Mouse (Mus musculus): ENCODE data around the gene Gm4297. TPM values are rescaled to one million over a fixed set of nuclear protein-coding genes. Genes with fewer than 3 reads are reported as not detected.
"Not testable (repeated sequence)": the region's sequence is repeated elsewhere in the genome, so short reads cannot be mapped to it uniquely, and the experiment has no call there.

Gm4297 gene
- polyA plus RNA-seq (2014; fragmentation: Nextera tagmentation; extraction: Ambion mirVana), result not detected in 2 replicates

- not testable (repeated sequence) for H3K9me3 ChIP-seq (ENCODE audit: control insufficient read depth, low read length); DNase-seq (ENCODE audit: low spot score); H3K4me1 ChIP-seq (replicated peaks; ENCODE audit: control insufficient read depth, insufficient read depth, low read length); ATAC-seq (replicated peaks; ENCODE audit: low FRiP score, low TSS enrichment, low read depth); H3K27me3 ChIP-seq (replicated peaks; ENCODE audit: control insufficient read depth, insufficient read depth, low read length); H3K4me3 ChIP-seq (ENCODE audit: low read depth, low read length); H3K36me3 ChIP-seq (ENCODE audit: control insufficient read depth, insufficient read depth, low read length); H3K9ac ChIP-seq (ENCODE audit: low read length); H3K27ac ChIP-seq (ENCODE audit: low read depth); H3K4me2 ChIP-seq (ENCODE audit: low read length)
- 82% methylated on average over 4 of the region's 4 CpGs for WGBS
Measured at GRCm38 (mm10) chrX:24574795-24575194, at the start of gene Gm4297. Gene Gm4297, minus strand, starts transcription at chrX:24574895.

Small RNA genes lying within 50 kb of the gene (microRNA-seq; reads per million reads assigned to microRNA genes)
- gene Gm27839, result not detected
- not detected for gene Gm27910

Other genes starting within 250 kb of the Gm4297 start
- not detected in 2 replicates for gene Gm5934, start 74.1 kb downstream of the Gm4297 start, polyA plus RNA-seq (2014; fragmentation: Nextera tagmentation; extraction: Ambion mirVana)
- gene Gm5935, start 200.3 kb upstream of the Gm4297 start, polyA plus RNA-seq (2014; fragmentation: Nextera tagmentation; extraction: Ambion mirVana), result not detected in 2 replicates